Mouse (Mus musculus) kidney, embryonic 16.5 days (tissue): ENCODE measurements at regions not wholly inside any gene's neighbourhood (a gene's known extent, or its start where the extent isn't known, plus 50 kb on each side); places are given as distances from the start of the nearest gene placed in this dataset.
"Not testable (repeated sequence)": the region's sequence is repeated elsewhere in the genome, so short reads cannot be mapped to it uniquely, and the experiment has no call there.

ENCODE experiments used
- ATAC-seq: fragments of 200-750 bp; cut with Nextera tagmentation; 2 replicates; pipeline ENCODE4 v1.8.0; 2017; ENCODE audit warnings: moderate TSS enrichment; ENCODE audit not compliant: low FRiP score, low TSS enrichment
- H3K27ac ChIP-seq: fragments of 300-500 bp; sonication (generic); 2 replicates; pipeline ENCODE4 v1.5.1; 2014; ENCODE audit warnings: low read length
- H3K27me3 ChIP-seq: fragments of 300-500 bp; sonication (generic); 2 replicates; pipeline ENCODE4 v1.6.1; 2014; ENCODE audit warnings: low read length, control low read depth, mixed read lengths; ENCODE audit not compliant: insufficient read depth
- H3K36me3 ChIP-seq: fragments of 300-500 bp; sonication (generic); 2 replicates; pipeline ENCODE4 v1.6.1; 2014; ENCODE audit warnings: low read length, control low read depth, mixed read lengths; ENCODE audit not compliant: insufficient read depth
- H3K4me1 ChIP-seq: fragments of 300-500 bp; sonication (generic); 2 replicates; pipeline ENCODE4 v1.6.1; 2014; ENCODE audit warnings: low read length, control low read depth, mixed read lengths; ENCODE audit not compliant: insufficient read depth
- H3K4me2 ChIP-seq: fragments of 300-500 bp; sonication (generic); replicated peaks from 2 replicates; pipeline ENCODE4 v1.6.1; 2014; ENCODE audit warnings: low read depth, low read length
- H3K4me3 ChIP-seq: fragments of 300-500 bp; sonication (generic); 2 replicates; pipeline ENCODE4 v1.5.1; 2014; ENCODE audit warnings: mild to moderate bottlenecking, low read length
- H3K9ac ChIP-seq: fragments of 300-500 bp; sonication (generic); replicated peaks from 2 replicates; pipeline ENCODE4 v1.6.1; 2014; ENCODE audit warnings: low read length
- H3K9me3 ChIP-seq: fragments of 300-500 bp; sonication (generic); 2 replicates; pipeline ENCODE4 v1.6.1; 2016; ENCODE audit warnings: low read length, control low read depth
- WGBS: fragments of 180-500 bp; shearing (Covaris S2); extraction: QIAGEN DNeasy Blood & Tissue Kit; methylation state at CpG from one replicate; pipeline ENCODE4 v1.1.7; 2014; 5-methylcytosine and 5-hydroxymethylcytosine counted together

DNA sequence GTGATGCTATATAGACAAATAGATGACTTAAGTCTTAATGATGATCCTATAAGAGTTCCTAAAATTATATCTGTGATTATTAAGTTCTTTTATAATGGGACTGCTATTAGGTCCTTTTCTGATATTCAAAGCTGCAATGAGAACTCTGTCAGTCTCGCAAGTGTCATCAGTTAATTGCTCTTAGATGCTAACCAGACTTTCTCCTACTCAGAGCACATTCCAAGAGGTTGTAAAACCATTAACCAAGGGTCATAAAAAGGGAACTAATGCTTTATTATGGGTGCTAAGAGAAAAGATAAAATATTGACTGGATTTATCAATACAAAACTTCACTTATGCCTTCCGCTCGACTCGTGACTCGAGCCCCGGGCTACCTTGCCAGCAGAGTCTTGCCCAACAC, 66.3 kb upstream of the Cwc22 start:
- WGBS, result 93% methylated on average over 6 of the region's 6 CpGs
- not testable (repeated sequence) for H3K27me3 ChIP-seq, H3K4me1 ChIP-seq, H3K27ac ChIP-seq, ATAC-seq, H3K9ac ChIP-seq, H3K4me2 ChIP-seq, H3K4me3 ChIP-seq, H3K36me3 ChIP-seq, H3K9me3 ChIP-seq

DNA sequence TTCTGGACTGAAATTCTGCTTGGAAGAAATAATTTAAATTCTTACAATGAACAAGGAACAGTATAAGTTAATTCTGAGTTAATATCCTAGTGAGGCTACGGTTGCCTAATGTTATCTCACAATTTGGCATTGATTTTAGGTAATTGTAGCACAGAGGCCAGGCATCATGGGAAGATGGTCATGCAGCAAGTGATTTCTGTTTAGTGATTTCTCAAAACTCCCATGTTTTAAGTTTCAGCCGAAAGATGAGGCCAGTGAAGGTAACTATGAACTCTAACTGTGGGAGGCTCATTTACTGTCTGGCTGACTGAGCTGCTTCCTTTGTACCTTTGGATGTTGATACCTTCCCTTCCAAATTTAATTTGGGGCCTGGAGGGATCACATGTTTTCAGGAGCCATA, 65.6 kb upstream of the Cwc22 start:
- Histone ChIP-seq H3K9ac (no peak overlapping the region), H3K4me3 (no peak overlapping the region), H3K4me1 (no peaks in the 10 kb centered on the region), H3K36me3 (no peaks in the 10 kb centered on the region), H3K9me3 (no peaks in the 10 kb centered on the region), H3K4me2 (no peak overlapping the region), H3K27ac (no peak overlapping the region), H3K27me3 (no peaks in the 10 kb centered on the region)
- WGBS, result 88% methylated on average over 2 of the region's 2 CpGs
- no peak for ATAC-seq

DNA sequence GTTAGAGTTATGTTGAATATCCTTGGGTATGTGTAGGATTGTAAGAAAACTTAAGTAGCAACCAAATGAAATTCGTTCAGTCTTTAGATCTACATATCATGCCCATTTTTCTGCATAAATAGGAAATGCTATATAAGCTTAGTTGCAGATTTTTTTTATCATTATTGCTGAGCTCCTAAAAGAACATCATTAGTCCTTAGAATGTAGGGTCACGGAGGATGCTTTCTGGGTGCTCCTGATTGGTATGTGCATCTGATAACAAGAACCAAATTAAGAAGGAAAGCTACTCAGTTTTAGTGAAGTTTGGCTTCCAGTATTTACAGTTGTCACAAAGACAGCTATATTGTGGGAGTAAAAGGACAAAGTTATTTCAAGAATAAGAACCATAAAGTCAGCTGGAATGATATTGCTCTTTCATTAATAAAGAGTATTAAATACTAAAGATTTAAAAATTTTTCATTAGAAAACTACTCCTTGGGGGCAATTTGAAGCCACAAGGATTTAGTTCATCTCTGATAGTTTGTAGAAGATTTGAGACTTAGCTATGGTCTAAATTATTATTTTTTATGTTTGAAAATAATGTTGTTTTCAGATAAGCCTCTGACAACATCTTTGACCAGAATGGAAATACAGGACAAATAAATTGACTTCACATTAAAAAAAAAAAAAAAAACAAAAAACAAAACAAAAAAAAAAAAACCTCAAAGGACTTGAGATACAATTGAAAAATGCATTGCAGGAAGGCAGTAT, 65.1 kb upstream of the Cwc22 start:
- Histone ChIP-seq H3K9me3 (no peaks in the 10 kb centered on the region), H3K27me3 (no peaks in the 10 kb centered on the region), H3K9ac (no peak overlapping the region), H3K36me3 (no peaks in the 10 kb centered on the region), H3K4me3 (no peak overlapping the region), H3K27ac (no peak overlapping the region), H3K4me1 (no peaks in the 10 kb centered on the region), H3K4me2 (no peak overlapping the region)
- 82% methylated on average over 2 of the region's 2 CpGs for WGBS
- no peak for ATAC-seq

DNA sequence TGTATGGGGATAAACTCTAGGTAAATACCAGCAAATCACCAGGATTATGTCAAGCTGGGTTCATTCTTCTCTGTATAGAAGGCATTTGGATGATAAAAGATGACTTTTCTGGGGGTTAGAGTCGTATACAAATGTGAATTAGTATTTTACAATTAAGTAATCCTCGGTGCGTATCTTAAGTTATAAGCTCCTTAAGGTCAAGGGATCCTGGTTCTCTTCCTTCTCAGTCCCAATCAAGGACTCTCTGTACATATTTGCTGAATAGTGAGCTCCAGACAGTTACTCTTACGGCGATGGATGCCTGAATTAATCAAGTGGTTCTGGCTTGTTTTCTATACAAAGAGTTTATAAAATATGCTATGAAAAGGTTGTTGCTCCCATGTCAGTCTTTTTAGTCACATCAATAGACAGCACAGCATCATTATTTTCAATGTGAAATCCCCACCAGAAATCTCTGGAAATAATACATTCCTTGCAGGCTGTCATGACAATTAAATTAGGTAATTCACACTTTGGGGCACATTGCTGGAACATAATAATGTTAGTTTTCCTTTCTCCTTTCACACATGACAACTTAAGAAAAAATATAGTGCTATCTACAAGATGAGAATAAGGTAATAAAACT, 64.0 kb upstream of the Cwc22 start:
- H3K9ac ChIP-seq, result no peak overlapping the region
- WGBS, result 90% methylated on average over 5 of the region's 5 CpGs
- H3K4me3 ChIP-seq, result no peak overlapping the region
- no peak overlapping the region for H3K27ac ChIP-seq
- no peaks in the 10 kb centered on the region for H3K27me3 ChIP-seq
- no peaks in the 10 kb centered on the region for H3K9me3 ChIP-seq
- H3K4me2 ChIP-seq, result no peak overlapping the region
- no peaks in the 10 kb centered on the region for H3K36me3 ChIP-seq
- H3K4me1 ChIP-seq, result no peaks in the 10 kb centered on the region
- ATAC-seq, result no peak

DNA sequence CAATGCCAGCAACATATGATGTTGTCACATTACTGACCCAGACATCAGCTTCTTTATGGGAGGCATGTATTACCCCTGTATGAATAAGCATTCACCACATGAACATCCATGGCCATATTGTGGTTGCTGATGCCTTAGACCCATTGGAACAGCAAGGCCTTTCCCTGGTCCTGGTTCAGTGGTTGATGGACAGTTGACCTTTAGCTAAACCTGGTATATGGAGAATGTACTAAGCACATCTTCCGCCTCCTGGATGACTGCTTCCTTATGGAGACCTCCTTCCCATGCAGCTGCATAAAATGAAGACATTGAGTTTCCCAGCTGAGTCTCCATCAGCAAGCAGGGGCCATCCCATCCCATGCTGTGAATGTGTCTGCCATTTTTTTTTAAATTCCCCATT, 61.9 kb upstream of the Cwc22 start:
- Histone ChIP-seq H3K27me3 (no peaks in the 10 kb centered on the region), H3K9ac (no peak overlapping the region), H3K4me2 (no peak overlapping the region), H3K27ac (no peak overlapping the region), H3K36me3 (no peaks in the 10 kb centered on the region), H3K4me3 (no peak overlapping the region), H3K4me1 (no peaks in the 10 kb centered on the region), H3K9me3 (no peaks in the 10 kb centered on the region)
- WGBS, result 81% methylated on average over 1 of the region's 1 CpGs
- ATAC-seq, result no peak

DNA sequence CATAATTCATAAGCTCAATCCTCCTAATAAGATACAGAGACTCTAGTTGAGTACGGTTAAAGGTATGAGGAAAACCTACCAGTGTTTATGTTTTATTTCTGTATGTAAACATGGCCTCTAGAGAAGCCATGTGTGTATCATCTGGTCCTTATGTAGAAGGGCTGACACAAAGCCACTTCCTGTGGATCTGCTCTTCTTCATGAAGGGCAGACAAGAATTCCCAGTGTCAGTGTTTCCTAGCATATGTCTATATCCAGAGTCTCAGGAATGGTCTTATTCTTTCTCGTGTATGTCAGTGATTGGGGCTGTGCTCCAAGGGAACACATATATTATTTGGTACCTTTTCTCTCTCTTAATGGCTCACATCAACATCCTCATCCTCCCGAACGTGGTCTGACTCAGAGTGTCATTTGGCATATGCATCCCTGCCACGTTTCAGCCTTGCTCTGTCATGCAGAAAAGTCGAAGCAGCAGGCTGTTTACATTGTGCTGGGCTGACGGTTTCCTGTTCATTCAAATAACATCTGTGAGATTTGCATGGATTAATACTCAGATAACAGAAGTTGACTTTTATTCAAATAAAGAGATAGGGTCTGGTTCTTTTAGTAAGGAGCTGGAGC, 59.3 kb upstream of the Cwc22 start:
- no peaks in the 10 kb centered on the region for H3K36me3 ChIP-seq
- H3K9ac ChIP-seq, result no peak overlapping the region
- no peak overlapping the region for H3K4me2 ChIP-seq
- no peaks in the 10 kb centered on the region for H3K27me3 ChIP-seq
- WGBS, result 44% methylated on average over 7 of the region's 7 CpGs
- H3K4me1 ChIP-seq, result no peaks in the 10 kb centered on the region
- no peaks in the 10 kb centered on the region for H3K9me3 ChIP-seq
- H3K27ac ChIP-seq, result no peak overlapping the region
- ATAC-seq, result no peak
- no peak overlapping the region for H3K4me3 ChIP-seq

DNA sequence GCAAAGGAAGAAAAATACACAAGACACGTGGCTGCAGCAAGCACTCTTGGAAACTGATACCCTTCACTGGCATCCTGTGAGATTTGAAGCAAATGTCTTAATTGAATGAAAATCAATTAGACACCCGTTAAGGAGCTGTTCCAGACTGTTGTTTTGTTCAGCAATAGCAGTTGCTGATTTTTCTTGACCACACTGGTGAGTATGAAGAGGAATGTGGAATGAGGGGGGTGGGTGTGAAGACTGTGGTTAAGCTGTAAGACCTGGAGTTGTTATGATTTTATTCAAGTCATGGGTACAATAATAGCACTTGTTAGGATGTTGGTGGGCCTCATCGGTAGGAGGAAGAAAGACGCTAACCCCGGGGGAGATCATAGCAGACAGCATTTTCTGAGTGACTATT, 58.3 kb upstream of the Cwc22 start:
- WGBS, result 62% methylated on average over 5 of the region's 5 CpGs
- no peak overlapping the region for H3K4me2 ChIP-seq
- no peak overlapping the region for H3K27ac ChIP-seq
- no peaks in the 10 kb centered on the region for H3K36me3 ChIP-seq
- H3K4me1 ChIP-seq, result no peaks in the 10 kb centered on the region
- H3K27me3 ChIP-seq, result no peaks in the 10 kb centered on the region
- H3K9ac ChIP-seq, result no peak overlapping the region
- ATAC-seq, result no peak
- no peaks in the 10 kb centered on the region for H3K9me3 ChIP-seq
- H3K4me3 ChIP-seq, result no peak overlapping the region
